Mouse (Mus musculus): ENCODE results near the gene Ago3. TPM values are rescaled to one million over a fixed set of nuclear protein-coding genes. Genes with fewer than 3 reads are reported as not detected.

The Ago3 gene
- polyA plus RNA-seq, 1 experiment from 2014 or later = 7.7 TPM

GRCm38 (mm10) chr4:126321854-126322511, 107.4 kb downstream of the Ago3 start:
- Histone ChIP-seq H3K9ac (ENCODE audit: low read length) (0 out of 2 replicates have a peak overlapping the region, but pooled peaks have one; percentile 6), H3K4me3 (ENCODE audit: low read depth, low read length) (peak overlapping the region; percentile 84), H3K4me2 (ENCODE audit: low read length) (peak overlapping the region; percentile 95), H3K9me3 (replicated peaks; ENCODE audit: control insufficient read depth, low read length) (no peaks in the 10 kb centered on the region), H3K27ac (ENCODE audit: low read depth, low read length) (no peak overlapping the region), H3K36me3 (ENCODE audit: control insufficient read depth, insufficient read depth, low read length) (peaks cover 17% of the 10 kb centered on the region), H3K27me3 (replicated peaks; ENCODE audit: control insufficient read depth, insufficient read depth, low read length) (no peaks in the 10 kb centered on the region; the same call in 1 of the 2 replicates), H3K4me1 (ENCODE audit: control insufficient read depth, insufficient read depth, low read length) (0 out of 2 replicates have a peak, but pooled peaks cover 9% of the 10 kb centered on the region)
- ATAC-seq (peak; percentile 48; the same call in 1 of the 2 replicates), DNase-seq (ENCODE audit: low spot score) (no peak)
- WGBS = 58% methylated on average over 28 of the region's 28 CpGs

DNA sequence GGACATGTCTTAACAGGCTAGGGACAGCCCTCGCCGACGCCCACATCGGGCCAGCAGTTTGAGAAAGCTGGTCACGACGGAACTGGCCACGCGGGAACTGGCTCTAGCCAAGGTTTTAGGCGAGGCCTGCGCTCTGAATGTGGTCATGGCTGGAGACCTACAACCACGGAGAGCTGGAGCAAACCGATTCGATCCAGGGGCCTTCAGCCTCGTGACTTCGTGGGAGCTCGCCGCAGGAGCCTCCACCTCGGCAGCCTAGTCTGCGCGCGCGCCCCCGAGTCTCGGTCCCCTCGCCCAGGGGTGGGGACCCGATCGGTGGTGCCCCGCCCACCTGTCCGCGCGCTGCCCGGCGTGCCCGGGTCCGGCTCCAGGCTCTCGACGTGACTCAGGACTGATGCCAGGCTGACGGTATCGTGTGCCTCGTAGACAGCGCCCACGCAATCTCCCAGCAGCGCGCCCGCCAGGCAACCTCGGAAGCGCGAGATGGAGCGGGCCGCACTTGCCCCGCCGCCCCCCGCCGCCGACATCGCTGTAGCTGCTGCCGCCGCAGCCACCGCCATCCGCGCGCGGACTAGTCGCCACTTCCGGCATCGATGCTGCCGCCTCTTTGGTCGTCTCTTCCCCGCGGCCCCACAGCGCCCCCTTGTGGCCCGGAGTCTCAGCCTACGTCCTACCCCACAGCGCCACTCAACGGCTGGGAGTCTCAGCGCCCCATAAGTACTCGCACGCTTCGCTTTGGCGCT, 108.1 kb downstream of the Ago3 start, which contains the start of gene Adprhl2:
Gene Adprhl2 (minus strand): TSS at position 593 of the 743 bp plus-strand sequence.
- H3K4me2 ChIP-seq (ENCODE audit: low read length) = peak within 1 kb of the TSS; percentile 95
- peaks cover 24% of the 10 kb centered on the region for H3K36me3 ChIP-seq (ENCODE audit: control insufficient read depth, insufficient read depth, low read length)
- no peaks in the 10 kb centered on the region for H3K9me3 ChIP-seq (replicated peaks; ENCODE audit: control insufficient read depth, low read length)
- H3K27ac ChIP-seq (ENCODE audit: low read depth, low read length) = peak within 1 kb of the TSS; percentile 76
- no peaks in the 10 kb centered on the region; the same call in 1 of the 2 replicates for H3K27me3 ChIP-seq (replicated peaks; ENCODE audit: control insufficient read depth, insufficient read depth, low read length)
- DNase-seq (ENCODE audit: low spot score) (peak; percentile 97), ATAC-seq (peak; percentile 91)
- 1% methylated on average over 74 of the region's 80 CpGs for WGBS
- 0 out of 2 replicates have a peak, but pooled peaks cover 9% of the 10 kb centered on the region for H3K4me1 ChIP-seq (ENCODE audit: control insufficient read depth, insufficient read depth, low read length)
- peak within 1 kb of the TSS; percentile 84 for H3K4me3 ChIP-seq (ENCODE audit: low read depth, low read length)
- peak within 1 kb of the TSS; percentile 84 for H3K9ac ChIP-seq (ENCODE audit: low read length)

GRCm38 (mm10) chr4:126319806-126320205, 109.5 kb downstream of the Ago3 start:
- Histone ChIP-seq H3K4me1 (ENCODE audit: control insufficient read depth, insufficient read depth, low read length) (0 out of 2 replicates have a peak, but pooled peaks cover 5% of the 10 kb centered on the region), H3K36me3 (ENCODE audit: control insufficient read depth, insufficient read depth, low read length) (peaks cover 37% of the 10 kb centered on the region), H3K9ac (ENCODE audit: low read length) (no peak overlapping the region), H3K4me3 (ENCODE audit: low read depth, low read length) (no peak overlapping the region), H3K27me3 (replicated peaks; ENCODE audit: control insufficient read depth, insufficient read depth, low read length) (no peaks in the 10 kb centered on the region; the same call in 1 of the 2 replicates), H3K27ac (ENCODE audit: low read depth, low read length) (no peak overlapping the region), H3K4me2 (ENCODE audit: low read length) (no peak overlapping the region), H3K9me3 (replicated peaks; ENCODE audit: control insufficient read depth, low read length) (no peaks in the 10 kb centered on the region)
- DNase-seq (ENCODE audit: low spot score) (no peak), ATAC-seq (no peak)
- WGBS = 93% methylated on average over 6 of the region's 6 CpGs

DNA sequence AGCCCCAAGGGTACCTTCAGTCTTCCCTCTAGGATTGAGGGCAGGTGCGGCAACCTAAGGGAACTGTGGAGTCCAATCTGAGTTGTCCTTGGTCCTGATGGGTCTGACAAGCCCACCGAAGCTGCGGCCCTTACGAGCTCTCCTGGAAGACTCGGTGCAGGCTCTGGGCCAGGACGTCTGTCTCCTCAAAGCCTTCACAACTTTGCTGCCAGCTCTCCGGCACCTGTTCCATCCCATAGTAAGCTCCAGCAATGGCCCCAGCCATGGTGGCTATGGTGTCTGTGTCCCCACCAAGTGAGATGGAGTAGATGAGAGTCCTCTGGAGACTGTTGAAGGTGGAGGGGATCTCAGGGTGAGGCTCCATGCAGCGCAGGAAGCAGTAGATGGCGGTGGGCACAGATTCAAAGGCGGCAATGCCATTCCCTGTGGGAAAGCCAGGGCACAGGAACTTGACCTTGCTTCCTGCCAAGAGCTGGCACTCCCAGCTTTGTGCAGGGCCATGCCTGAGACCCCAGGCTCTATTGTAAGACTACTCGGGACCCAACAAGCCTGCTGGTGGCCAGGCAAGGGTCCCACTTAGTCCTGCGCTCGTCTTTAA, 112.8 kb downstream of the Ago3 start:
- Histone ChIP-seq H3K4me3 (ENCODE audit: low read depth, low read length) (no peak overlapping the region), H3K9ac (ENCODE audit: low read length) (no peak overlapping the region), H3K36me3 (ENCODE audit: control insufficient read depth, insufficient read depth, low read length) (peaks cover 39% of the 10 kb centered on the region), H3K4me1 (ENCODE audit: control insufficient read depth, insufficient read depth, low read length) (0 out of 2 replicates have a peak, but pooled peaks cover 5% of the 10 kb centered on the region), H3K9me3 (replicated peaks; ENCODE audit: control insufficient read depth, low read length) (no peaks in the 10 kb centered on the region), H3K27ac (ENCODE audit: low read depth, low read length) (no peak overlapping the region), H3K27me3 (replicated peaks; ENCODE audit: control insufficient read depth, insufficient read depth, low read length) (no peaks in the 10 kb centered on the region), H3K4me2 (ENCODE audit: low read length) (no peak overlapping the region)
- ATAC-seq = no peak
- DNase-seq (ENCODE audit: low spot score) = no peak
- WGBS = 93% methylated on average over 13 of the region's 13 CpGs

DNA sequence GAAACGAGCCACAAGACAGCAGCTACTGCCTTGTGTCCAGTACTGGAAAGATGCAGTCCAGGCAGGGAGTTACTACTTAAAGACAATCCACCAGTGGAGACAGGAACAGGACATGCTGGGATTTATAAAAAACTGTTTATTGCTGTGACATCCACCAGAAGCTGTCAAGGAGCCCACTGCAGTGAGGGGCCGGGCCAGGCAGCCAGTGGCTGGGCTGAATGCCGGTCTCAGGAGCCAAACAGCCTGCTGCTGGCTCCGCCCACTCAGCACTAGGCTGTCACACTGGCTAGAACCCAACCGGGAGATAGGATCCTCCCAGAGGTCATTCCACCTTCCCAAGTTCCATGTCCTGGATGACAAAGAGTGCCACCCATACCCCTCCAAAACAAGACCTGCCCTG, 113.4 kb downstream of the Ago3 start:
- Histone ChIP-seq H3K9ac (ENCODE audit: low read length) (no peak overlapping the region), H3K4me3 (ENCODE audit: low read depth, low read length) (no peak overlapping the region), H3K36me3 (ENCODE audit: control insufficient read depth, insufficient read depth, low read length) (peaks cover 39% of the 10 kb centered on the region), H3K4me2 (ENCODE audit: low read length) (no peak overlapping the region), H3K27ac (ENCODE audit: low read depth, low read length) (no peak overlapping the region), H3K4me1 (ENCODE audit: control insufficient read depth, insufficient read depth, low read length) (0 out of 2 replicates have a peak, but pooled peaks cover 5% of the 10 kb centered on the region), H3K9me3 (replicated peaks; ENCODE audit: control insufficient read depth, low read length) (no peaks in the 10 kb centered on the region), H3K27me3 (replicated peaks; ENCODE audit: control insufficient read depth, insufficient read depth, low read length) (no peaks in the 10 kb centered on the region)
- DNase-seq (ENCODE audit: low spot score) = no peak
- no peak for ATAC-seq
- 41% methylated on average over 5 of the region's 5 CpGs for WGBS

GRCm38 (mm10) chr4:126314393-126314792, 115.0 kb downstream of the Ago3 start:
- Histone ChIP-seq H3K36me3 (ENCODE audit: control insufficient read depth, insufficient read depth, low read length) (peaks cover 39% of the 10 kb centered on the region), H3K9ac (ENCODE audit: low read length) (no peak overlapping the region), H3K27ac (ENCODE audit: low read depth, low read length) (no peak overlapping the region), H3K4me3 (ENCODE audit: low read depth, low read length) (no peak overlapping the region), H3K4me2 (ENCODE audit: low read length) (no peak overlapping the region), H3K9me3 (replicated peaks; ENCODE audit: control insufficient read depth, low read length) (no peaks in the 10 kb centered on the region), H3K27me3 (replicated peaks; ENCODE audit: control insufficient read depth, insufficient read depth, low read length) (no peaks in the 10 kb centered on the region), H3K4me1 (ENCODE audit: control insufficient read depth, insufficient read depth, low read length) (no peaks in the 10 kb centered on the region)
- 56% methylated on average over 10 of the region's 10 CpGs for whole genome bisulfite sequencing
- ATAC-seq (no peak), DNase-seq (ENCODE audit: low spot score) (no peak)

DNA sequence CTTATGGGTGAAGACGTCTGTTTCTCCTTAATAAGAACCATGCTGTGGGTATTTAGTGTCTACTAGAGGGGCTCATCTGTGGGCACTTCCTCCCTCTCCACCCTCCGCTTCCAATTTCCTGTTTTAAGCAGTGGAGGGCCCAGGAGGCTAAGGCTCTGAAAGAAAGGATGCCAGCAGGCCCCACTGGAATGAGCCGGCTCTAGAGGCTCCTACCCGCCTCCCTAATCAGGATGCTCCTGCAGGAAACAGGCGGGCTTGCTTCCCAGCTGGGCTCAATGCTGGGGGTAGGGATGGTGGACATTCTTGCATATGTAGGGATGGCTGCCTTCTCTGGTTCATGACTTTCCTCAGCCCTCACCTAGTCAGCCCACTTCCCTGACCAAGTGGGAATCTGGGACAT, 116.2 kb downstream of the Ago3 start:
- Histone ChIP-seq H3K27me3 (replicated peaks; ENCODE audit: control insufficient read depth, insufficient read depth, low read length) (no peaks in the 10 kb centered on the region), H3K4me2 (ENCODE audit: low read length) (no peak overlapping the region), H3K4me3 (ENCODE audit: low read depth, low read length) (no peak overlapping the region), H3K9ac (ENCODE audit: low read length) (no peak overlapping the region), H3K9me3 (replicated peaks; ENCODE audit: control insufficient read depth, low read length) (no peaks in the 10 kb centered on the region), H3K27ac (ENCODE audit: low read depth, low read length) (no peak overlapping the region), H3K36me3 (ENCODE audit: control insufficient read depth, insufficient read depth, low read length) (peaks cover 34% of the 10 kb centered on the region), H3K4me1 (ENCODE audit: control insufficient read depth, insufficient read depth, low read length) (no peaks in the 10 kb centered on the region)
- DNase-seq (ENCODE audit: low spot score) (no peak), ATAC-seq (no peak)
- 37% methylated on average over 5 of the region's 5 CpGs for WGBS

DNA sequence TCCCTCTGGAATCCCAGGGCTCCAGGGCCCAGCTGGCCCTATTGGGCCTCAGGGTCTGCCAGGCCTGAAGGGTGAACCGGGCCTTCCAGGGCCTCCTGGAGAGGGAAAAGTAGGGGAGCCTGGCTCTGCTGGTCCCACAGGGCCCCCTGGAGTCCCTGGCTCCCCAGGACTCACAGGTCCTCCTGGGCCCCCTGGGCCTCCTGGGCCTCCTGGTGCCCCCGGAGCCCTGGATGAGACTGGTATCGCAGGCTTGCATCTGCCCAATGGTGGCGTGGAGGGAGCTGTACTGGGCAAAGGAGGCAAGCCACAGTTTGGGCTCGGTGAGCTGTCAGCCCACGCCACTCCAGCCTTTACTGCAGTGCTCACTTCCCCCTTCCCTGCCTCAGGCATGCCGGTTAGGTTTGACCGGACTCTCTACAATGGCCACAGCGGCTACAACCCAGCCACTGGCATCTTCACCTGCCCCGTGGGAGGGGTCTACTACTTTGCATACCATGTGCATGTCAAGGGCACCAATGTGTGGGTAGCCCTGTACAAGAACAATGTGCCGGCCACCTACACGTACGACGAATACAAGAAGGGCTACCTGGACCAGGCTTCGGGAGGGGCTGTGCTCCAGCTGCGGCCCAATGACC, 117.7 kb downstream of the Ago3 start:
- no peaks in the 10 kb centered on the region for H3K27me3 ChIP-seq (replicated peaks; ENCODE audit: control insufficient read depth, insufficient read depth, low read length)
- H3K4me2 ChIP-seq (ENCODE audit: low read length) = no peak overlapping the region
- H3K9ac ChIP-seq (ENCODE audit: low read length) = no peak overlapping the region
- no peak for ATAC-seq
- no peaks in the 10 kb centered on the region for H3K9me3 ChIP-seq (replicated peaks; ENCODE audit: control insufficient read depth, low read length)
- no peak overlapping the region for H3K4me3 ChIP-seq (ENCODE audit: low read depth, low read length)
- WGBS = 90% methylated on average over 16 of the region's 16 CpGs
- H3K4me1 ChIP-seq (ENCODE audit: control insufficient read depth, insufficient read depth, low read length) = no peaks in the 10 kb centered on the region
- peaks cover 19% of the 10 kb centered on the region for H3K36me3 ChIP-seq (ENCODE audit: control insufficient read depth, insufficient read depth, low read length)
- H3K27ac ChIP-seq (ENCODE audit: low read depth, low read length) = no peak overlapping the region
- no peak for DNase-seq (ENCODE audit: low spot score)
